Mouse (Mus musculus) brain, embryonic 18.5 days (tissue): ENCODE results near the gene Trim14.
"Not testable (repeated sequence)": the region's sequence is repeated elsewhere in the genome, so short reads cannot be mapped to it uniquely, and the experiment has no call there.

Experiments
- DNase-seq: peaks from one replicate; pipeline ENCODE4 v3.0.0-alpha.2; 2012; ENCODE audit warnings: low read depth, low spot score

Gene Trim14

GRCm38 (mm10) chr4:46535840-46536361 lies at the start of gene Trim14:
Gene Trim14, minus strand, starts transcription at chr4:46536141.
- no peak for DNase-seq

- DNase-seq = no peak
Observed at GRCm38 (mm10) chr4:46585041-46585810, 49.3 kb upstream of the Trim14 start.

DNA sequence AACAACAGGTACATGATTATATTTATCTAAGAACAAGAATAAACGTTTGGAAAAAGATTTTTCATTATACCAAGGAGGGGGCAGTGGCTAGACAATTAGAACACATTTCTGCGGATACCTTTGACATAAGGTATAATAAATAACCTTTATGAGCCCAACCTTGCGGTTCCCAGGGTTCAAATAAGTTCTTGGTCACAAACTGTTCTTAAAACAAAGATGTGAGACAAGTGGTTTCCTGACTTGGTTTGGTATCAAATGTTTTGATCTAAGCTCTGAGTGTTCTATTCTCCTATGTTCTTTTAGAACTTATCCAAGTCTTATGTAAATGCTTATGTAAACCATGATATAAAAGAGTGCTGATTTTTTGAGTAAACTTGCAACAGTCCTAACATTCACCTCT lies 48.6 kb upstream of the Trim14 start:
- DNase-seq = not testable (repeated sequence)

GRCm38 (mm10) chr4:46584084-46584483 lies 48.1 kb upstream of the Trim14 start:
- DNase-seq = not testable (repeated sequence)

DNA sequence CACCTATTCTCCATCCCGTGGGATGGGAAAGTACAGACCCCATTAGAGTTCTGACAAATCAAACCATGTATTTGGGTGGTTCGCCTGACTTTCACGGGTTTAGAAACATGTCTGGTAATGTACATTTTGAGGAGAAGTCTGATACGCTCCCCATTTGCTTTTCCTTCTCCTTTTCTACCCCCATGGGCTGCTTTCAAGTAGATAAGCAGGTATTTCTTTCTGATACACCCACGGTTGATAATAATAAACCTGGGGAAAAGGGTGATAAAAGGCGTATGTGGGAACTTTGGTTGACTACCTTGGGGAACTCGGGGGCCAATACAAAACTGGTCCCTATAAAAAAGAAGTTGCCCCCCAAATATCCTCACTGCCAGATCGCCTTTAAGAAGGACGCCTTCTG lies 46.1 kb upstream of the Trim14 start:
- not testable (repeated sequence) for DNase-seq

- not testable (repeated sequence) for DNase-seq
Observed at GRCm38 (mm10) chr4:46581577-46581976, 45.6 kb upstream of the Trim14 start.

- not testable (repeated sequence) for DNase-seq
Observed at GRCm38 (mm10) chr4:46580799-46581243, 44.9 kb upstream of the Trim14 start.

DNA sequence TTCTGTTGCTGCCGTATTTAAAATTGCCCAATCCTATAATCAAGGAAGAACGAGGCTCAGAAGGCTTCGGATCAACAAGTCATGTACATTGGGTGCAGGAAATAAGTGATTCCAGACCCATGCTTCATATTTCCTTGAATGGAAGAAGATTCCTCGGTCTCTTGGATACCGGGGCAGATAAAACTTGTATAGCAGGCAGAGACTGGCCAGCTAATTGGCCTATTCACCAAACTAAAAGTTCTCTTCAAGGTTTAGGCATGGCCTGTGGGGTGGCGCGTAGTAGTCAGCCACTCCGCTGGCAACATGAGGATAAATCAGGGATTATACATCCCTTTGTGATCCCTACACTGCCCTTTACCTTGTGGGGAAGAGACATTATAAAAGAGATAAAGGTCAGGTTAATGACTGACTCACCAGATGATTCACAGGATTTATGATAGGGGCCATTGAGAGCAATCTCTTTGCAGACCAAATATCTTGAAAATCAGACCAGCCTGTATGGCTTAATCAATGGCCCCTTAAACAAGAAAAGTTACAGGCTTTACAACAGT lies 42.9 kb upstream of the Trim14 start:
- DNase-seq = not testable (repeated sequence)

DNA sequence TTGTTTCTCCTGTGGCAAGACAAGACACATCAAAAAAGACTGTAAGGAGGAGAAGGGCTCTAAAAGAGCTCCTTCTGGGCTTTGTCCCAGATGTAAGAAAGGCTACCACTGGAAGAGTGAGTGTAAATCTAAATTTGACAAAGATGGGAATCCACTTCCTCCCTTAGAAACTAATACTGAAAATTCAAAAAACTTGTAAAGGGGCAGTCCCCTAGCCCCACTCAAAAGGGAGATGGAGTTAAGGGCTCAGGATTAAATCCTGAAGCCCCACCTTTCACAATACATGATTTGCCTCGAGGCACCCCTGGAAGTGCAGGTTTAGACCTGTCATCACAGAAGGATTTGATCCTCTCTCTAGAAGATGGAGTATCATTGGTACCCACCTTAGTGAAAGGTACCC lies 42.3 kb upstream of the Trim14 start:
- DNase-seq = no peak

GRCm38 (mm10) chr4:46575509-46576284 lies 39.8 kb upstream of the Trim14 start:
- DNase-seq = not testable (repeated sequence)

DNA sequence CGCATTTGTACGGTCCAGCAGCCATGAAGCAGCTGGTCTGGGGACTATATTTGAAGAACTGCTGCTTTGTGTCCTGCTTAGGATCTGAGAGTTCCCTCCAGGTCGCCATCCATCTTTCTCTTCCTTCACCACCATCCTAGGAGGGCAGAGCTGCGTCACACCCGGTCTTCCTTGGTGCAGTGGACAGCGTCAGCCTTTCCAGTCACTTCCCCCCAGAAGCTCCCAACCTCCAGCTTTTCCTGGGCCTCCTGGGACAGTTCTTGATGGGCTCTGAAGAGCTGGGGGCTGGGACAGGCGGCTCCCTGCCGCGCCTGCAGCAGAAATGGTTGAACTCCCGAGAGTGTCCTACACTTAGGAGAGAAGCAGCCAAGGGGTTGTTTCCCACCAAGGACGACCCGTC lies 38.9 kb upstream of the Trim14 start:
- no peak for DNase-seq

GRCm38 (mm10) chr4:46574024-46574753 lies 38.2 kb upstream of the Trim14 start:
- DNase-seq = no peak

- no peak for DNase-seq
Observed at GRCm38 (mm10) chr4:46572616-46573015, 36.7 kb upstream of the Trim14 start.

GRCm38 (mm10) chr4:46571744-46572143 lies 35.8 kb upstream of the Trim14 start:
- no peak for DNase-seq

- DNase-seq = peak; percentile 28
Observed at GRCm38 (mm10) chr4:46569671-46570070, 33.7 kb upstream of the Trim14 start.

- DNase-seq = no peak
Observed at GRCm38 (mm10) chr4:46568169-46568568, 32.2 kb upstream of the Trim14 start.

GRCm38 (mm10) chr4:46566931-46567671 lies 31.2 kb upstream of the Trim14 start:
- no peak for DNase-seq

DNA sequence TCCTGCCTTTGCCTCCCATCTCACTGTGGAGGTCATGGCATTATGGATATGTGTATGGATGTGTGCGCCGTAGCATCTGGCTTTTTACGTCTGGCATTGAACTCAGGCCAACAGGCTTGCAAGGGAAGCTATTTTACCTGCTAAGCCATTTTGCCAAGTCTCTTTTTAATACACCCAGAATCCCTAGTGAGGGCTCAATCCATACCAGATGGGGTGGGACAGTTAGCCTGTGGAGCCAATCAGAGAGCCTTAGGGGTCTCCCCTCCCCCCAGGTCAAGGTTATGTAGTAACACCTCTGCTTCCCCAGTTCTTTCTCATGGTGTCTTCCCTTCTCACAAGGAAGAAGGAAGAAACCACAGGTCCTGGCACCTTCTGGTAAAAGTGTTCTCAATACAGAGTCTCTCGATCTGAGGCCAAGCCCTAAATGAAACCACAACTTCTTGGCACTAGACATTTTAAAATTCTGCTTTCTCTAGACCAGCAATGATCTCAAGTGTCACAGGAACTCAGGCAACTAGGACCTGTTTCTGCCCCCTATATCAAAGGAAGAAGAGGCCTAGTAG lies 29.5 kb upstream of the Trim14 start:
- no peak for DNase-seq

- no peak for DNase-seq
Observed at GRCm38 (mm10) chr4:46564247-46564646, 28.3 kb upstream of the Trim14 start.

- no peak for DNase-seq
Observed at GRCm38 (mm10) chr4:46563847-46564246, 27.9 kb upstream of the Trim14 start.
